Mouse (Mus musculus): ENCODE measurements around the gene Klk1b4. TPM values are rescaled to one million over a fixed set of nuclear protein-coding genes. Genes with fewer than 3 reads are reported as not detected.

Gene Klk1b4
- total and polyA plus RNA-seq, 3 experiments, result not detected

DNA sequence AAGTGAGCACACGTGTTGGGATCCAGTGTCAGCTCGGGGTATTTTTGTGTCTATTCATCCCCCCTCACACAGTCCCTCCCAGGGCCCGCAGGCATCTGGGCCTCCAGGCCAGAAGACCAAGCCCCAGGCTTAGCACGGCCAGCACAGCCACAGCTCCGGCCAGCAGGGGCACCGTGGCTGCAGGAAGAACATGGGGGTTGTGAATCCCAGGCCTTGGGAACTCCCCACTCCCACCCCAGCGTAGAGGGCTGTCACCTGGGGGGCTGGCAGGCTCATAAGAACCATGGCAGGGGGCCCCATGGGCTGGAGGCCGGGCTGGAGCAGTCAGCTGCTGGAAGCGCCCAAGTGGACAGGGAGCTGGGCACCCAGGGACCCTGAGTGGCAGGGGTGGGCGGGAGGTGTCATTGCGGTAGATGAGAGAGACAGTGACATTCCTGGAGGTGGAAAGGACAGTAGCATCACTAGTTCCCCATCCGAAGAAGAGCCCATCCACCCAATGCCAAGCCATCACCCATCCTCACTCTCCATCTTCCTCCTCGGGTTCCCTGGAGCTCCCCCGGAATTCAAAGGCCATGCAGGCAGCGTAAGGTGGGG, 45.9 kb downstream of the Klk1b4 start:
- no peak for DNase-seq

DNA sequence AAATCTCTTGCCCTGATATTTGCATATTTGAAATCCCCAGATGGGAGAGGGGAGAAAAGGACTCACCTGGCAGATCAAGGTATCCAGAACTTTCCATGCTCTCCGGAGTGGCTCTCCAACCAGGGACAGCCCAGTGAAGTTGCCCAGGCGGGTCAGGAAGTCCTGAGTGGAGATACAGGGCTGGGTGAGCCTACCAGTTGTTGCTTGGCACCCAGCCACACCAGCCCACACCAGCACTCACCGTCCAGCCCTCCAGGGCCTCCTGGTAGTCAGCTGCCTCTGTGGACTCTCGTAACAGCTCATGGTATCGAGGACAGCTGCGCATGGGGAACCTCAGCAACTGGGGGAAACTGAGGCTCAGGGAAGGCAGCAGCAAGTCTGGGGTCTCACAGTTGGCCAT, 47.7 kb downstream of the Klk1b4 start:
- DNase-seq, result no peak

DNA sequence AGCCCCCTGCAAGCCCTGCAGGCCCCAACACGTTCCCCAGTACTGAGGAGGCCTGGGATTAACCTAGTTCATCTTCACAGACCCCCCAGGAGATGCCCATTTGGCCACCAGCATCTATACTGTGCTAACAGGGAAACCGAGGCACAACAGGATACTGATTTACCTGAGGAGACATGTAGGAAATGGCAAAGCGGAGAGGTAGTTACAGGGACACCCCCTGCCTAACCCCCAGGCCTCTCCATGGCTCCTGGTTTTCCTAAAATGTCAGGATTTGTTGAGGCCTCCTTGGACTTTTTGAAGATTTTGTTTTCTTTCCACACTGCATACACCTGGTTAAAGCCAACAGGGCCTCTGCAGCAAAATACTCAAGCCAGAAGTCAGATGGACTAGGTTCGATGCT, 50.0 kb downstream of the Klk1b4 start, which contains the start of gene Acp4:
TSS of gene Acp4 (minus strand) at position 101 of the 400 bp plus-strand sequence.
- no peak for DNase-seq

DNA sequence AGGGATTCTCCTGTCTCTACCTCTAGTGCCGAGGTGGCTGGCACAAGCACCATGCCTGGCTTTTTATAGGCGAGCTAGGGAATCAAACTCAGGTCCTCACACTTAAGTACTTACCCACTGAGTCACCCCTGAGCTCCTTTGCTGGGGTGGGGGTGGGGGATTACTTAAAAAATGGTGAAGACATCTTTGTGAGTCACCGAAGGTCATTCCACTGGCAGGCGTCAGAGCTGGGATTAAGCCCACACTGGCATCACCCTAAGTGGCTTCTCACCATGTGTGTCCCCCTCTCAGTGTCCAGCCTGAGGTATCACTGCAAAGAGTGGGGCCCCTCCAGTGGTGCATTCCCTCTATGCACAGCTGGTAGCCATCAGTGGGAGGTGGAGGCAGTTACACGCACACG, 53.2 kb downstream of the Klk1b4 start:
- DNase-seq, result peak; percentile 50

DNA sequence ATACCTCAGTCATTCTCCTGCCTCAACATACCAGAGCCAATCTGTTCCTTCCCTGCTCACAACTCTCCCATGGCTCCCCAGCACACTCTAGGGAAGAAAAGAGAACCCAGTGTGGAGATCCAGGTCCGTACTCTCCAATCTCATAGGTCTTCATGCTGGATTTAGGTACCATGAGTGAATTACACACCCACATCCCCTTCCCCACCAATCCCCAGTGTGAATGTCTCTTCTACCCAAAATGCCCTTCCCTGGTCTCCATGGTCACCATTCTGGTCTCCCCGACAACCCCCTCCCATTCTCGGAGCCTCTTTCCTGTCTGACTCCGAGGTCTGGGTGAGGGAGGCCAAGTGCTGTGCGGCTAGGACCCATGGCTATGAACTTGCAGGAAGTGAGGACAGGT, 53.9 kb downstream of the Klk1b4 start, which contains the start of gene Gm15517:
TSS of gene Gm15517 (plus strand) at position 301 of the 400 bp plus-strand sequence.
- no peak for DNase-seq

Other genes starting within 250 kb of the Klk1b4 start
- gene Klk1b1, start 240.7 kb upstream of the Klk1b4 start, total RNA-seq (2021), result not detected
- gene Klk1b1, start 240.7 kb upstream of the Klk1b4 start, polyA plus RNA-seq (2012; rRNA removed), result not detected in 2 replicates
- not detected for gene Klk1b9, start 231.4 kb upstream of the Klk1b4 start, total RNA-seq (2021)
- not detected in 2 replicates for gene Klk1b9, start 231.4 kb upstream of the Klk1b4 start, polyA plus RNA-seq (2012; rRNA removed)
- not detected for gene Klk1b11, start 211.6 kb upstream of the Klk1b4 start, total RNA-seq (2021)
- gene Klk1b11, start 211.6 kb upstream of the Klk1b4 start, polyA plus RNA-seq (2012; rRNA removed), result not detected in 2 replicates
- gene Klk1b26, start 195.3 kb upstream of the Klk1b4 start, total RNA-seq (2021), result not detected
- not detected in 2 replicates for gene Klk1b26, start 195.3 kb upstream of the Klk1b4 start, polyA plus RNA-seq (2012; rRNA removed)
- gene Klk1b27, start 155.1 kb upstream of the Klk1b4 start, total RNA-seq (2021), result not detected
- not detected in 2 replicates for gene Klk1b27, start 155.1 kb upstream of the Klk1b4 start, polyA plus RNA-seq (2012; rRNA removed)
- not detected for gene Klk1b21, start 105.1 kb upstream of the Klk1b4 start, total RNA-seq (2021)
- 0.33 and 0.63 TPM in 2 replicates for gene Klk1b21, start 105.1 kb upstream of the Klk1b4 start, polyA plus RNA-seq (2012; rRNA removed)
- not detected for gene Klk1b22, start 94.8 kb upstream of the Klk1b4 start, total RNA-seq (2021)
- gene Klk1b22, start 94.8 kb upstream of the Klk1b4 start, polyA plus RNA-seq (2012; rRNA removed), result 1.5 TPM in 1 of 2 replicates, not detected in the other
- gene Klk1b16, start 70.7 kb upstream of the Klk1b4 start, total RNA-seq (2021), result not detected
- gene Klk1b16, start 70.7 kb upstream of the Klk1b4 start, polyA plus RNA-seq (2012; rRNA removed), result not detected in 2 replicates
- not detected for gene Klk1b24, start 19.2 kb upstream of the Klk1b4 start, total RNA-seq (2021)
- gene Klk1b24, start 19.2 kb upstream of the Klk1b4 start, polyA plus RNA-seq (2012; rRNA removed), result not detected in 2 replicates
- gene Klk1b3, start 9.2 kb upstream of the Klk1b4 start, total RNA-seq (2021), result not detected
- gene Klk1b3, start 9.2 kb upstream of the Klk1b4 start, polyA plus RNA-seq (2012; rRNA removed), result not detected in 2 replicates
- not detected for gene Klk1b5, start 8.5 kb downstream of the Klk1b4 start, total RNA-seq (2021)
- gene Klk1b5, start 8.5 kb downstream of the Klk1b4 start, polyA plus RNA-seq (2012; rRNA removed), result not detected in 2 replicates
- not detected for gene Klk1, start 17.9 kb downstream of the Klk1b4 start, total RNA-seq (2021)
- gene Klk1, start 17.9 kb downstream of the Klk1b4 start, polyA plus RNA-seq (2012; rRNA removed), result 0.46 and 0.67 TPM in 2 replicates
- not detected for gene Gm36864, start 28.7 kb downstream of the Klk1b4 start, total RNA-seq (2021)
- not detected in 2 replicates for gene Gm36864, start 28.7 kb downstream of the Klk1b4 start, polyA plus RNA-seq (2012; rRNA removed)
- gene 1700028J19Rik, start 39.3 kb downstream of the Klk1b4 start, total RNA-seq (2021), result 1 to 10 TPM in 1 of 2 experiments, under 1 TPM in 1; 0.66 to 1.4 TPM
- 1.2 and 1.8 TPM in 2 replicates for gene 1700028J19Rik, start 39.3 kb downstream of the Klk1b4 start, polyA plus RNA-seq (2012; rRNA removed)
- 10 to 100 TPM; 81.5 to 83.8 TPM for gene 2410002F23Rik, start 39.3 kb downstream of the Klk1b4 start, total RNA-seq (2021)
- 195 and 237 TPM in 2 replicates for gene 2410002F23Rik, start 39.3 kb downstream of the Klk1b4 start, polyA plus RNA-seq (2012; rRNA removed)
- gene Acp4, start 49.9 kb downstream of the Klk1b4 start, total RNA-seq (2021), result not detected
- not detected in 2 replicates for gene Acp4, start 49.9 kb downstream of the Klk1b4 start, polyA plus RNA-seq (2012; rRNA removed)
- gene Gm15517, start 54.0 kb downstream of the Klk1b4 start, total RNA-seq (2021), result not detected
- not detected in 2 replicates for gene Gm15517, start 54.0 kb downstream of the Klk1b4 start, polyA plus RNA-seq (2012; rRNA removed)
- 1 to 10 TPM; 4.6 to 5.1 TPM for gene Clec11a, start 99.5 kb downstream of the Klk1b4 start, total RNA-seq (2021)
- 11.4 and 13.0 TPM in 2 replicates for gene Clec11a, start 99.5 kb downstream of the Klk1b4 start, polyA plus RNA-seq (2012; rRNA removed)
- gene Shank1, start 102.8 kb downstream of the Klk1b4 start, total RNA-seq (2021), result 1 to 10 TPM; 8.0 to 9.1 TPM
- 2.5 and 2.9 TPM in 2 replicates for gene Shank1, start 102.8 kb downstream of the Klk1b4 start, polyA plus RNA-seq (2012; rRNA removed)
- gene Syt3, start 176.7 kb downstream of the Klk1b4 start, total RNA-seq (2021), result 1 to 10 TPM; 4.8 to 6.2 TPM
- gene Syt3, start 176.7 kb downstream of the Klk1b4 start, polyA plus RNA-seq (2012; rRNA removed), result 12.1 and 16.0 TPM in 2 replicates
- 1 to 10 TPM in 1 of 2 experiments, under 1 TPM in 1; 0.66 to 1.2 TPM for gene 1700008O03Rik, start 178.4 kb downstream of the Klk1b4 start, total RNA-seq (2021)
- 1.6 and 2.3 TPM in 2 replicates for gene 1700008O03Rik, start 178.4 kb downstream of the Klk1b4 start, polyA plus RNA-seq (2012; rRNA removed)
- 1 to 10 TPM; 5.1 to 8.5 TPM for gene Lrrc4b, start 221.6 kb downstream of the Klk1b4 start, total RNA-seq (2021)
- gene Lrrc4b, start 221.6 kb downstream of the Klk1b4 start, polyA plus RNA-seq (2012; rRNA removed), result 10.3 and 16.3 TPM in 2 replicates